Mouse (Mus musculus) ovary, postnatal 10 days (tissue): ENCODE data around the gene Foxk1.

Experiments
- DNase-seq: peaks from one replicate; pipeline ENCODE4 v3.0.0; 2022; ENCODE audit warnings: low spot score

The Foxk1 gene

DNA sequence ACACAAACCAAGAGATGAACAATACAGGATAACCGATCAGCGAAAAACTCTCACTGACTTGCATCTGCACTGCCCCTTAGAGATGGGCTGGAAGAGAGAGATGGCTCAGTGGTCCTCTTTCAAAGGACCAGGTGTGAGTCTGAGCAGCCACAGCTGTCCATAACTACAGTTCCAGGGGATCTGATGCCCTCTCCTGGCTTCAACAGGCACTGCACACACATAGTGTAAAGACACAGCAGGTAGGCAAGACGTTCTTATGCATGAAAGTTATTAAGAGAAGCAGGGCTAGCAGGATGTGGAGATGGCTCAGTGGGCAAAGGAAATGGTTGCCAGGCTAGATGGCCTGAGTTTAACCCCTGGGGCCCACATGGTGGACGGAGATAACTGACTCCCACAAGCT is 13.6 kb upstream of the Foxk1 start:
- no peak for DNase-seq

DNA sequence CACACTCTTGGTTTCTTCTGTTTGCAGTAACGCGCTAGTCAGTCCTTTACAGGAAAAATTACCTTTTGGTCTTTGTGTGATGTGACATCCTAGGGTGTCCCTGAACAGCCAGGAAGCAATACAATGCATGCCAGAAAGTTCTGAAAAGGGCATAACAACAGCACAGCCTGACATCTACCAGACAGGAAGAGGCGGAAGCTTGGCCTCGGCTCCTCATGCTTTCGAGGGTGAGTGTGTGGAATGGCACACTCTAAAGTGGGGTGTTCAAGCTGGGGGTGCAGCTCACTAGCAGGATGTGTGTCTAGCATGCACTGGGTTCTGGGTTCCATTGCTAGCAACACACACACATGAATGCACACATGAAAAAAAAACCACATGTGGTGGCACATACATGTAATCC is 9.6 kb upstream of the Foxk1 start:
- DNase-seq = no peak

DNA sequence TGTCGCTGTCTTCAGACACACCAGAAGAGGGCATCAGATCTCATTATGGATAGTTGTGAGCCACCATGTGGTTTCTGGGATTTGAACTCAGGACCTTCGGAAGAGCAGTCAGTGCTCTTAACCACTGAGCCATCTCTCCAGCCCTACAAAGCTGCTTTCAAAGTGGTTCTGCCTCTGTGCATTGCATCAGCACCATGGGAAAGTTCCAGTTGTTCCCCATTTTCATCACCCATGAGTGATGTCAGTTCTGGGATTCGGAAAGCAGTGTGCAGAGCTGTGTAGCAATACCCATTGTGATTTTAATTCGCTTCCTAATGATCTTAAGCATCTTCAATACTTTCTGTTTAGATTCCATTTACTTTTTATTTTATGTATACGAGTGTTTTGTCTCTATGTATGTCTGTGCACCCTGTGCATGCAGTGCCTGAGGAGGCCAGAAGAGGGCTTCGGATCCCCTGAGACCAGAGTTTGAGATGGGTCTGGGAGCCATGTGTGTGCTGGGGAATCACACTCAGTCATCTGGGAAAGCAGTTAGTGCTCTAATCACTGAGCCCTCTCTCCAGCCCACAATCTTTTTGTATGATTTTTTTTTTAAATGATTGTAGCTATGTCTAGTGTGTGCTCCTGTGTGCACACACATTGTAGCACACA is 6.6 kb upstream of the Foxk1 start:
- no peak for DNase-seq

DNA sequence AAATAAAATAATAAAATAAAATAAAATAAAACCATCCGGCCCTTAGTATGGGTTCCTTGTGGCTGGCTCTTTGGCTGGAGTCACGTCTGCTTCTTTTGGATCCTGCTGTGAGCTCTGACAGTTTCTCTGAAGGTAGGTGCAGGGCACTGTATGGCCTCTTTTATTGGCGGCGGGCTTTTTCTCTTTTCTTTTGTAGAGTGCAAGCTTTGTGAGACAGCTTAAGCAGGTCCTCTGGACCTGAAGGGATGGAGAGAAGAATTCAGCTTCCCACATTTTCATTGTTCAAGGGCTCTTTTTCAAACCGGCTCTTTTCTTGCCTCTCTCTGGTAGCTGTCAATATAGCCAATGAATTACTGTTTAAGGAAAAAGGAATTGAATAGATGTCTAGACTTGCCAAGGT is 5.4 kb upstream of the Foxk1 start:
- DNase-seq = no peak

DNA sequence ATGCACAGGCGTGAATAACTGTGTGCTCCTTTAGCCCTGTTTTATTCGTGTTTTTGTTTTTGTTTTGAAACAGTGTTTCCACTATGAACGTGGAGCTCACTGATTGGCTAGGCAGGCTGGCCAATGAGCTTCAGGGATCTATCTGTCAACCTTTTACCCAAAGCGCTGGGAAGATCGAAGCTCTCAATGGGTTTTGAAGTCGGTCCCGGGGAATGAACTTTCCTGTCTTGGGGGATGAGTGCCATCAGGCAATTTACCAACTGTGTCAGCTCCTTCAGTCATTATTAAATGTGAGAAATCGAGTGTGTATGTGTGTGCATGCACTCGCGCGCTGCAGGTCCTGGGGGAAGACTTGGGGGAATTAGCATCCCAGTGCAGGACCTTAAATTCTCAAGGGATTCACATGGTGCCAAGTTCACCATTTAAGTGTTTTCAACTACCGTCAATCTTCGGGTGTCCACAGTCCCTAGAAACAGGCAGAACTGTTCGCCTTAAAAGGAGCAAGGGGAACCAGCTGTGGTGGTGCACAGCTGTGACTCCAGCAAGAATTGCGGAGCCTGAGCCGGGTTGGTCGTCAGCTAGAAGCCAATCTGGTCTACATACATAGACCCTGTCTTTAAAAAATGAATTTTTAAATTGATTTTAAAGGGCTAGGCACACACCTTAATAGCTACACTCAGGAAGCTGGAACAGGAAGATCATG is 965 bp upstream of the Foxk1 start:
- no peak for DNase-seq

DNA sequence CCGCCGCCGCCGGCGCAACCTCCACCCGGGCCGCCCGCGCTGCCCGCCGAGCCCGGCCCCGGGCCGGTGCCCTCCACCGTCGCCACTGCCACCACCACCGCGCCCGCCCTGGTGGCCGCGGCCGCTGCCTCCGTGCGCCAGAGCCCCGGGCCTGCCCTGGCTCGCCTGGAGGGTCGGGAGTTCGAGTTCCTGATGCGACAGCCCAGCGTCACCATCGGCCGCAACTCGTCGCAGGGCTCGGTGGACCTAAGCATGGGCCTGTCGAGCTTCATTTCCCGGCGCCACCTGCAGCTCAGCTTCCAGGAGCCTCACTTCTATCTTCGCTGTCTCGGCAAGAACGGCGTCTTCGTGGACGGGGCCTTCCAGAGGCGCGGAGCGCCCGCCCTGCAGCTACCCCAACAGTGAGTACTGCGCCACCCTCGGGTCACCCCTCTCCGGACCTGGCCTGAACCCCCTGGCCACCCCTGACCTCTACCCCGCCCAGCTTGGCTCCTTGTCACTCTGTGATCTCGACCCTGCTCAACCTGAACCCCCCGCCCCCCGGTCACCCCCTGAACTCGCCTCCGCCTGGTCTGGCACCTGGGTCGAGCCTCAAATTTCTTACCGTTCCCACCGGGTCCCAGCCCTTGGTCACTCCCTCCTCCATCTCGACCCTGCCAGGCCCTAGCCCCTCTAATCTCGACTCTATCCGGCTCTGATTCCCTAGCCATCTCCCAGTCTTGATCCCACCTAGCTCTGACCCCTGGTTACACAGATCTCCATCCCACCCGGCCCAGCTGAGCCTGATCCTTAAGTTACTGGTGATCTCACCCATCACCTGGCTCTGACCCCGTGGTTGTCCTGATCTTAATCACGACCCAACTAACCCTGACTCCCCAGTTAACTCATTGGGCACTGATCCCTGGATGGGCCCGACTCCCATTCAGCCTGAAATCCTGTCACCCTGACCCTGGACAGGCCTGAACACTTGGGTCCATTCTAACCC is 636 bp downstream of the Foxk1 start:
- peak; percentile 31 for DNase-seq

DNA sequence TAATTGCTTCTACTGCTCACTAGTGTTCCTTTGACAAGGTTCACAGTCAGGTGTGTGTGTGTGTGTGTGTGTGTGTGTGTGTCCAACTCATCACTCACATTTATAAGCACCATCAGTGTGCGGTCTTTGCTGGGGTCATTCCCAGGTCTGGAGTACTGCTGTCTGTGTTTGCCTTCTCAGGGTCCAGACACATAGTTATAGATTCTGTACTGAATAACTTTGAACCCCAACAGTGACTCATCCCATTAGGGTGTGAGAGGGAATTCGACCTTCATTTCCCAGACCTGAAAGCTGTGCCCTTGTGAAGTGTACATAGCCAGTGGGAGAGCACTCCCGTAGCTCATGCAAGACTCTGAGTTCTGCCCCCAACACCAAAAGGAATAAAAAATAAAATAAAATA is 2.4 kb downstream of the Foxk1 start:
- DNase-seq = no peak

DNA sequence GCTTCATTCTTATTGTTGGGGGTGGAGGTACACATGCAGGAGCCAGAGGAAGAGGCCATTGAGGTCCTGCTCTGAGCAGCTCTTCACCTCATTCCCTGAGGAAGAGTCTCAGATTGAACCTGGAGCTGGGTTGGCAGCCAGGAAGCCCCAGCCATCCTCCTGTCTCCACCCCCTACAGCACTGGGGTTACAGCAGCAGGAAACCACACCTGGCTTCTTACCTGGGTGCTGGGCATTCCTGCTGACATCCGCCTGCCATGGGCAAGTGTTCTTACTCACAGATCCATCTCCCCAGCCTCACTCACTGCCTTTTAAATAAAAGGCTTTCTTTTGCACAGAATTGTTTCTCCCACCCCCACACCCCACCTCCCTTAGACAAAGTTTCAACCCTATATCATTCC is 3.0 kb downstream of the Foxk1 start:
- no peak for DNase-seq

DNA sequence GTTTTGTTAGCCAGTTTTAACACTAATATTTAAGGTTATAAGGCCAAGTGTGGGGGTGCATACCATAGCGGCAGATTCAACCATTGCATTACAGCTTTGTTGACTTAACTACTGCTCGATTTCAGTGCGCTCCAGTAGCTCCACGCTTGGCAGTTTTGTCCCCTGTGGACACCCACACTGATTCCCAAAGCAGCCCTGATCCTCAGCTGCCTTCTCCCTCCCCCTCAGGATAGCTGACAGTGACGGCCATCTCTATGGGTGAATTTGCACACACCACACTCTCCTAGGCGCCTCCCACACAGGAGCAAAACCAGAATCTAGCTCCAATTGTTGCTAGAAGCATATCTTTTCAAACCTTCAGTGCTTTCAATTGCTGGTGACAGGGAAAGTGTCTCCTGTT is 4.1 kb downstream of the Foxk1 start:
- no peak for DNase-seq

DNA sequence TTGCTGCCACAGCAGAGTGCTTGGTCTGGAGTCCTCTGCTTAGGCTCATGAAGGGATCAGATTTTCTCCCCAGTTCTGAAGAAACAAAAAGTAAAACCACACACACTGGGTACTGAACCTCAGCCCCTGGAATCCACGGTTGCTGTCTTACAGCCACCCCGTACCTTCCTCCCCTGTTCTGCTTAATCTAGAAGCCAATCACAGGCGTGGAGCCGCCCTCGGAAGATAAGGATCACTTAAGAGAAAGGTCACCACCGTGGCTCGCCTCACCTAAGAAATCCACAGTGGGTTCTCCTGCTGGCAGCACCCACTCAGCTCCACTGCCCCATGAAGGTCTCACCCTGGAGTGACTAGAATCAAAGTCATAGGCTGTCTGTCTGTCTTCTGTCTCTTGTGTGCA is 5.1 kb downstream of the Foxk1 start:
- no peak for DNase-seq

DNA sequence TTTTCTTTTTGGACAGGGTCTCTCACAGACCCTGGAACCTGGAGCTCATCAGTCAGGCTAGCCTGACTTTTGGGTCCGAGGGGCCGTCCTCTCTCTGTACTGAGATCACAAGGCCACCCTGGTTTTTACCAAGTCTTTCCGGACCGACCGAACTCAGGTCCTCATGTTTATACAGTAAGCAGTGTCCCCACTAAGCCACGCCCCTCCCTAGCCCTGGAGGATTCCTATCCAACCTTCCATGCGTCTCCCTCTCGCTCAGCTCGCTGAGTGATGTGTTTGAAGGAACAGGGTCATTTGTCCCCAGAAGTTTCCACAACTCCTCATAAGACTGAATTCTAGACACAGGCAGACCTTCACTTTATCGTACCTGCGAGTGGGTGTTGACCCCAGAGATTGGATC is 5.6 kb downstream of the Foxk1 start:
- DNase-seq = no peak

DNA sequence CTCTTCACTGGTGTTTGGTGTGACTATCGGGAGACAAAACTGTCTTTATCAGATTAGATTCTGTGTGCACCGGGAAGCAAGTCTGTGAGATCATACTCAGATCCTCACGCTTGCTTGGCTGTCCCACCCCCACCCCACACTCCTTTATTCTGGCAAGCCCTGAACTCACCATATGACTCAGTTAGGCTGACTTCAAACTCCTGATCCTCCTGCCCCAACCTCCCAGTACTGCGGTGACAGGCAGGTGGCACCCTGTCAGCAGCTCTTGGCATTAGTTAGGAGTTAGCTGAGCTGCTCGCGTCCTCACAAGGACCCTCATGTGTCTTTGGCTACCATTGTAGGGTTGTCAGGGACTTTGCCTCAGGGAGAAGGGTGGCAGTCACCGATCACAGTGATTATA is 6.1 kb downstream of the Foxk1 start:
- DNase-seq = no peak

DNA sequence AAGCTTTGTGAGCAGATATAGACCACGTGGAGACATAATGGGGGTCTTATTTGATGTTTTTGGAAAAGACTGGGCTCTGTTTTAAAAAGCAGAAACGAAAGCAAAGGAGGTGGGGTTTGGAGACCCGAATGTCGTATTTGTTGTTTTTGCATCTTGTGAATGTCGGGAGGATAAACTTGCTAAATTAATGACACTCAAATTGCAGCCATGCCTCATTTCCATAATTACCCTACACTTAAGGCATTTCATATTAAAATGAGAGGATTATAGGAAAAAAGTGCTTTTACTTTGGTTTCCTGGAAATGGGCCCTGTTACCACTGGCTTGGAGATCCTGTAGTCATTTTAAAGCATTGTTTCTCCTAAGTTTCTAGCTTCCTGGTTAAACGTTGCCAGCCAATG is 7.9 kb downstream of the Foxk1 start:
- DNase-seq = no peak

DNA sequence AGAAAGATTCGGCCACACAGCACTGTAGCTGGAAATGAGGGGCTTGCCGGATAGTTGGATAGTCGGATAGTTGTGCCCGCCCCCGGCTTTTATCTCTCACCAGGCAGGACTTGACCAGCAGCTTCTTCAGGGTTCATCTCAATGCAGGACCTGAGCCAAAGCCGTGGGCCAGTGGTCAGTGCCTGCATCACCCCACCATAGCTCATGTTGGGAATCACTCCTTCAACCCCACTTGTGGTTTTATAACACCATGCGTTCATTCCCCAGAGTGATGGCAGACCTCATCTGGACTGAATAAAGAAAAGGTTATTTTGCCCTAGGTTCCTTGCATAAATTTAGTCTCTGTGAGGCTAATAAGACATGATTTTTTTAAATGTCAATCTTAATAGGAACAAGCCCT is 9.1 kb downstream of the Foxk1 start:
- no peak for DNase-seq

DNA sequence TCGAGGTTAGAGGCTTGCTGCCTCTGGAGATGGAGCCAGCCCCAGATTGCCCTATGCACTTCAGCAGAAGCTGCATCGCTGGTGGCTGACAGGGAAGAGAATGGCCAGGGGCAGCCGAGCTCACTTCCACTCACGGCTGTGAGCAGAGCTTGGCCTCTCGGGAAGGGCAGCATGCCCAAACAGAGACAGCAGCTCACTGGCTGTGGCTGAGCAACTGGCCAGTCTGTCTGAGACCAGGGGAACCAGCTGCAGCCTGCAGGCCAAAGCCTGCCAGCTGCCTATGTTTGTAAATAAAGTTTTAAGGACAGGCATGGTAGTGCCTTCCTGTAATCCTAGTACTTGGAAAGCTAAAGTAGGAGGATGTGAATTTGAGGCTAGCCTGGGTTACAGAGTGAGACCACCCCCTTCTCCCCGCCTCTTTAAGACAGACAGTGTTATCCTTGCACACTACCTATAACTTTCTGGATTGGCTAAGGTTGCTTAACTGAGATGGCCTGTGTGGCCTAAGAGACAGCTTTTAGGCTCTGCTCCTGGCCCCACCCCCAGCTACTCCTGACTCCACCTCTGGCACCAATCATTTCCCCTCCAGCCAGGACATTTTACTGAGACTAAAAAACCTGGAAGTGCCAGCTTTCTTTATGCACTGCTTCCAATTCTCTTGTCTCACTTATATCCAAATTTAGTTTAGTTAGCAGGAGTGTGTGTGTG is 11.5 kb downstream of the Foxk1 start:
- DNase-seq = no peak

DNA sequence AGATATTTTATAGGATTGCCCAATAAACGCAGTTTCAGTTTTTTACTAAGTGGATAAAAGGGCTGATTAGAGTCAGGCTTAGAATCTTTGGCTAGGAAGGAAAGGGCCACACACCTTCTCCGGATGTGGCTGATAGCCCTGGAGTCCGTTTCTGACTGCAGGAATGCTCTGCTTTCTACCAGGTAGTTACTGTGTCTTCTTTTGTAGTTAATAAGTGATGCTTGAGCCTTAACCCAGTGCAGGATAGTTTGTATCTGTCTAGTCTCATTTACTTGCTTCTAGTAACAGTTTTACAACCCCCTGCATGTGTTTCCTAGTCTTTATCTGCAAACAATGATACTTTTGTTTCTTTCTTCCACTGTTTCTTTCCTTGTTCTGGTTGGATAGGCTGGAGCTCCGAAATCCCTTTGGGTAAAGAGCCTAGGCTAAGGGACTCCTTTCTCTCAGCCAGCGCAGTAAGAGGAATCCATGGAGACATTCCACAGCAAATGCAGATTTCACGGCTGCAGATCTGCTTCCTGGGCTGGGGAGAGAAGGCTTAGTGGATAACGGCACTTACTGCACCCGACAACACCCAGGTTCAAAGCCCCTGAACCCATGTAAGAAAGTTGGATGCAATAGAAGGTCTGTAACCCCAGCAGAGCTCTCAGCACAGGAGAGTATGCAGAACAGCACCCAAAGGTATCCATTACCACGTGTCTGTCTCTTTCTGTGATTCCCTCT is 12.6 kb downstream of the Foxk1 start:
- no peak for DNase-seq

DNA sequence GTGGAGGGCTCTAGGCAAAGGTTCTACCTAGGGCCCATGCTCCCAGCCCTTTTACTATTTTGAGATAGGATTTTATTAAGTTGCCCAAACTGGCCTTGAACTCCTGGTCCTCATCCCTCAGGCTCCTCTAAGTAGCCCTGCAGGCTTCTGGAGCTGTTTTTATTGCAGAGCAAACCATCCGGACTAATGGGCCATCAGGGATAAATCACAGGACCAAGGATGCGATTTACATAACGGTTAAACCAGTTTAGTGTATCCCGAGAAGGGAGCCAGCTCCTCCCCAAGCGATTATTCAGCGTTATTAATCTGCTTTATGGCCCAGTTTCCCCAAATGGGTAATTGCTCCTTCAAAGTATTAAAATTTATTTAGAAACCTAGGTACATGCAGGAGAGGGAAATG is 14.1 kb downstream of the Foxk1 start:
- no peak for DNase-seq

DNA sequence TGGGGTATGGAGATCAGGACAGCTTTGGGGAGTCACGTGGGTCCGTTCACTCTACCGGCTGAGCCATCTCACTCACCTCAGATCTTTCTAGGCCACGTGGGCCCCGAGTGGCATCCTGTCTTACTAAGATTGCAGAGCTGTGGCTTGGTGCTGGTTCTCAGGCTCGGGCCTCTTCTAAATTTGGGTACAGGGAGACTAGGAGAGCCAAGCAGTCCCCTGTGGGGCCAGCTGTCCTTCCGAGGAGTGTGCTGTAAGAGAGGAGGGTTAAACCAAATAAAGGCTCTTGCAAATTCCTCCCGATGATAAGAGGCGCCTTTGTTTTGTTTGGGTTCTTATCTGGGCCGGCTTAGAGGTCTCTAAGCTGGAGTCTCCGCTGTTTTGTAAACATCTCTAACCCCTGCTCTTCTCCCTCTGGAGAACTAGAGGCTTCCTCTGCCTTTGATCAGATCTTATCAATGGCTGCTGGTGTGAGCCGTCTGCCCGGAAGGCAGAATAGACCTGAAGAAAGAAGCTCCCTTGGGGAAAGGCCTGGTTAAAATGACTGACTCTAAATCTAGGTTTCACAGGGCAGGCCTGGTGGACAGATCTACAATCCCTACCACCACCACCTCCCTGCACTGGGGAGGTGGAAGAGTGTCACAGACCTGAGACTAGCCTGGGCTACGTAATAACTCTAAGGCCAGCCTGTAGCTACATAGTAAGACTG is 14.9 kb downstream of the Foxk1 start:
- DNase-seq = no peak

DNA sequence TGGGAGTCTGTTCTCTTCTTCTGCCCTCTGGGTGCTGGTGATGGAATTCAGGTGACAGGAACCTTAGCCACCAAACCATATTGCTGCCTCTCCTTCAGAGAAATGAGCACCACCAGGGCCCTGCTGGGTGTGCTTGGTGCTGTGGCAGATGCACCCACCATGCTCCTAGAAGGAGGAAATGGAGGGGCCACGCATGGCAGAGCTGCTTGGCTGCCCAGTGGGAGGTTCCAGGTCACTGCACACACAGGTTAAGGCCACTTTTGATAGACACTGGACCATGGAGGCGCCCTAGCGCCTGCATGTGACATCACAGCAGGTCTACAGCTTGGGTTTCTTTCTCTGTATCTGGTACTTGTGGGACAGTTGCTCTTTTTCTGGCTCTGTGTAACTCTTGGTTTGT is 15.8 kb downstream of the Foxk1 start:
- no peak for DNase-seq

DNA sequence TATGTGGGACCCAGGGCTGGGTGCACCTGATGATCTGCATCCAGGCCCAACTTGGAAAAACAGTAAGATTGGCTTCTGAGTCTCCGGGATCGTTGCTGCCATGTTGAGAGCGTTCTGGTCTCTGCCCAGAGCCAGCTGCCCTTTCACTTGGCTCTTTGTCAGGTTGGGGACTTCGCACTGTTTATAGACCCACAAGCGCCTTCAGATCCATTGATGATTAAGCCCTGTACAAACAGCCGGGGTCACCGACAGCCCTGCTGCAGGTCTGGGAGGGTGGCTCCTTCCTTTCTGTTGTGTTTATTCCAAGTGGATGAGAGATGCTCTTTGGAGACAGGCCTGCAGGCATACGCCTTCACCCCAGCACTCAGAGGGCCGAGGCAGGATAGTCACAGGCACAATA is 16.6 kb downstream of the Foxk1 start:
- no peak for DNase-seq

DNA sequence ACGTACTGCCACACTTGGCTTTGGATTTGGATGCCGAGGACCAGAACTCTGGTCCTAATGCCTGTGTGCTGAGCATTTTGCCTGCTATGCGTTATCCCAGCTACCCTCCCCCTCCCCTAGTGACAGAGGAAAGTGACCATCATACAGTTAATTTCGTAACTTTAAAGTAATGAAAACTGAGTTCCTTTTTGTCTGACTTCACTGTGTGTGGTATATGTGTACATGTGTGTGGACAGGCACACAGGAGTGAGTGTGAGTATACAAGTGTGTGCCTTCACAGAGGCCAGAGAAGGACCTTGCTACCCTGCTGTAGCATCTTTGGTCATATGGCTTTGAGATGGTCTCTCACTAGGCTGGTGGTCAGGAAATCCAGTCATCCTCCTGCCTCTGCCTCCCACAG is 17.1 kb downstream of the Foxk1 start:
- no peak for DNase-seq
